Mouse (Mus musculus) liver, embryonic 14.5 days (tissue): ENCODE measurements around the gene Tmem260. TPM values are rescaled to one million over a fixed set of nuclear protein-coding genes. Genes with fewer than 3 reads are reported as not detected.

ENCODE experiments used
- ATAC-seq: fragments of 200-750 bp; cut with Nextera tagmentation; 2 replicates; pipeline ENCODE4 v1.8.0; 2017; ENCODE audit warnings: moderate number of reproducible peaks, mild to moderate bottlenecking, moderate library complexity; ENCODE audit not compliant: insufficient read depth
- DNase-seq, 3 experiments: peaks; one replicate each; pipeline ENCODE4 v3.0.0-alpha.2; 2012 to 2013; ENCODE audit warnings: low read depth in 3 of 3, low spot score in 3 of 3
- H3K27ac ChIP-seq: fragments of 300-500 bp; sonication (generic); 2 replicates; pipeline ENCODE4 v1.5.1; 2014; ENCODE audit warnings: moderate library complexity, mild to moderate bottlenecking, control low read depth, inconsistent platforms
- H3K27me3 ChIP-seq: fragments of 300-500 bp; sonication (generic); 2 replicates; pipeline ENCODE4 v1.6.1; 2014; ENCODE audit warnings: mild to moderate bottlenecking, low read length, moderate library complexity; ENCODE audit not compliant: control insufficient read depth, insufficient read depth
- H3K36me3 ChIP-seq: fragments of 300-500 bp; sonication (generic); replicated peaks from 2 replicates; pipeline ENCODE4 v1.6.1; 2014; ENCODE audit warnings: low read depth; ENCODE audit not compliant: control insufficient read depth, insufficient read depth
- H3K4me1 ChIP-seq, 2 experiments: fragments of 200-500 bp in 1 of 2; fragments of 300-500 bp in 1 of 2; sonication (generic) in 1 of 2; replicated peaks; 2 replicates each; pipeline ENCODE4 v1.6.1; 2012 to 2014; ENCODE audit warnings: antibody characterized with exemption in 1 of 2, inconsistent platforms in 1 of 2, low read length in 1 of 2; ENCODE audit not compliant: control insufficient read depth in 2 of 2, insufficient read depth in 2 of 2
- H3K4me2 ChIP-seq: fragments of 300-500 bp; sonication (generic); 2 replicates; pipeline ENCODE4 v1.6.1; 2014; ENCODE audit warnings: low read depth, mild to moderate bottlenecking, control low read depth, moderate library complexity
- H3K4me3 ChIP-seq, 2 experiments: fragments of 200-500 bp in 1 of 2; fragments of 300-500 bp in 1 of 2; sonication (generic) in 1 of 2; 2 replicates each; pipeline ENCODE4 v1.5.1; 2012 to 2014; ENCODE audit warnings: low read depth in 2 of 2, low read length in 2 of 2, mild to moderate bottlenecking in 2 of 2, control low read depth in 1 of 2, inconsistent platforms in 1 of 2, moderate library complexity in 1 of 2; ENCODE audit not compliant: insufficient read depth in 1 of 2
- H3K9ac ChIP-seq: fragments of 300-500 bp; sonication (generic); replicated peaks from 2 replicates; pipeline ENCODE4 v1.6.1; 2014; ENCODE audit warnings: mild to moderate bottlenecking, control low read depth, moderate library complexity
- H3K9me3 ChIP-seq: fragments of 300-500 bp; sonication (generic); 2 replicates; pipeline ENCODE4 v1.6.1; 2016; ENCODE audit warnings: low read length, mixed read lengths; ENCODE audit not compliant: control insufficient read depth
- CTCF ChIP-seq: IDR thresholded peaks from 2 replicates; pipeline ENCODE4 v1.5.1; 2016; ENCODE audit warnings: antibody characterized with exemption, low read depth, control low read depth
- EP300 ChIP-seq: IDR thresholded peaks from 2 replicates; pipeline ENCODE4 v1.6.1; 2016; ENCODE audit warnings: antibody characterized with exemption, low read depth
- WGBS: fragments of 180-500 bp; shearing (Covaris S2); extraction: QIAGEN DNeasy Blood & Tissue Kit; methylation state at CpG from one replicate; pipeline ENCODE4 v1.1.7; 2014; ENCODE audit not compliant: insufficient replicate concordance; 5-methylcytosine and 5-hydroxymethylcytosine counted together
- polyA plus RNA-seq, 2 experiments: library from polyadenylated mRNA; depleted of rRNA in 1 of 2; stranded (reverse) in 1 of 2; unstranded in 1 of 2; fragments of >200 nt; fragmentation: Nextera tagmentation in 1 of 2; extraction: Ambion mirVana in 1 of 2; gene quantifications; 2 replicates each; pipeline versions ENCODE4 v1.2.1 to v1.2.3; 2012 to 2014

Tmem260 gene
- polyA plus RNA-seq, 2 experiments = 4.0 to 6.1 TPM

DNA sequence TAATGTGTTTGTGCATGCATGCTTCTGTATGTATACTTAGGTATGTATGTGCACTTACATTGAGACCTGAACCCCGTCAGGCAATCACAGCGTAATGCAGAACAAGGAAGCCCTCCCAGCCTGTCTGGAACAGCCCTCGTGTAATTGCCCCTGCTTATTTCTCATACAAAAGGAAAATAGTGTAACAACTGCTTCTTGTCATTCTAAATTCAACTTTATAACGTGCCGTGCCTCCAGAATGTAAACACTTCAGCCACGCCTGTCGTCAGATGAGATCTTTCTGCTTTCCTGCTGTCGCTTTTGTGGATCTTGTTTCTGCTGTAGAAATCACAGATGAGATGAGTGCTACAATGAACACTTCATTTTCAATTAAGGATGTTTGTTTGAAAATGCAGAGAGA, 30.4 kb downstream of the Tmem260 start:
- Histone ChIP-seq H3K4me2 (no peak overlapping the region), H3K9me3 (no peaks in the 10 kb centered on the region), H3K27me3 (no peaks in the 10 kb centered on the region), H3K36me3 (no peaks in the 10 kb centered on the region), H3K9ac (no peak overlapping the region), H3K4me3 (no peak overlapping the region), H3K4me1 (peaks cover 0 to 9% of the 10 kb centered on the region in 2 experiments; a peak in 1 of 4 replicates), H3K27ac (no peak overlapping the region)
- DNase-seq = no peak
- WGBS = 76% methylated on average over 8 of the region's 8 CpGs
- ATAC-seq = no peak
- no peak for TF ChIP-seq EP300
- no peak for TF ChIP-seq CTCF

DNA sequence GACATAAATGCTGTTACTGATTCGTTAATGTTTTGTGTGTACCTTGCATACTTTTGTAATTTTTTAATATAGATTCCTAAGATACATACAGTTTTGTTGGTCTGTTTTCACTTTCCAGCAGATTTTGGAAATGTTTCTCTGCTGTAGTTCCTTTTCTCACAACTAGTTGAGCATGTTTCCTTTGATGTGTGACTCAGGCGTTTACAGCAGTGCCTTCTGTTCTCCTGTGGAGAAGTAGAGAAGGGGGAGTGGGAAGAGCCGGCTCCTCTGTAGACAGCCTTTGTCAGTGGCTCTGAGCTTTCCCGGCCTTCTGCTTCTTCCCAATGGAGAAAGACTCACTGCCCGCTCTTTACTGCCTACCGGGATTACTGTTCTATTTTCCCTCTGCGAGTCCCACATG, 35.7 kb downstream of the Tmem260 start:
- no peak overlapping the region for H3K9ac ChIP-seq
- H3K4me1 ChIP-seq = no peaks in the 10 kb centered on the region
- H3K36me3 ChIP-seq = no peaks in the 10 kb centered on the region
- ATAC-seq = no peak
- no peaks in the 10 kb centered on the region for H3K9me3 ChIP-seq
- no peaks in the 10 kb centered on the region for H3K27me3 ChIP-seq
- DNase-seq = no peak
- no peak overlapping the region for H3K4me2 ChIP-seq
- no peak overlapping the region for H3K4me3 ChIP-seq
- no peak overlapping the region for H3K27ac ChIP-seq
- 62% methylated on average over 7 of the region's 7 CpGs for WGBS
- no peak for TF ChIP-seq EP300
- no peak for TF ChIP-seq CTCF

DNA sequence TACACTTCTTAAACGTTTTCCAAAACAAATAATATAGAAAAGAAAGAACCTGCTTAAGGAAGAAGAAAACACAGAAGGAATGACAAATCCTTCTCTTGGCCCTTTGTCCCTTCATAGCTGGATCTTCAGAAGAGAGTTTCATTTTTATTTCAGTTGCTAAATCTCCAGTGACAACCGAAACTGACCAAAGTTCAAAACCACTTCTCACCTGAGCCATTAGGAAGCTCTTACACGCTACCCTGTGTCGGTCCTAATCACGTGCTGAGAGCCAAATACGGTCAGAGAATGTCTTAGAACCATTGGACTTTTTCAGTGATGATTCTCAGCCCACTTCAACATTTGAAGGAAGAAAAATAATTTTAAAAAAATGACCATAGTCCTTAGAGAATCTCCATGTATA, 36.8 kb downstream of the Tmem260 start:
- Histone ChIP-seq H3K36me3 (no peaks in the 10 kb centered on the region), H3K9ac (no peak overlapping the region), H3K4me1 (no peaks in the 10 kb centered on the region), H3K9me3 (no peaks in the 10 kb centered on the region), H3K4me3 (no peak overlapping the region), H3K27me3 (no peaks in the 10 kb centered on the region), H3K4me2 (no peak overlapping the region), H3K27ac (no peak overlapping the region)
- ATAC-seq (no peak), DNase-seq (no peak)
- no peak for TF ChIP-seq CTCF
- no peak for TF ChIP-seq EP300
- 74% methylated on average over 6 of the region's 6 CpGs for WGBS

DNA sequence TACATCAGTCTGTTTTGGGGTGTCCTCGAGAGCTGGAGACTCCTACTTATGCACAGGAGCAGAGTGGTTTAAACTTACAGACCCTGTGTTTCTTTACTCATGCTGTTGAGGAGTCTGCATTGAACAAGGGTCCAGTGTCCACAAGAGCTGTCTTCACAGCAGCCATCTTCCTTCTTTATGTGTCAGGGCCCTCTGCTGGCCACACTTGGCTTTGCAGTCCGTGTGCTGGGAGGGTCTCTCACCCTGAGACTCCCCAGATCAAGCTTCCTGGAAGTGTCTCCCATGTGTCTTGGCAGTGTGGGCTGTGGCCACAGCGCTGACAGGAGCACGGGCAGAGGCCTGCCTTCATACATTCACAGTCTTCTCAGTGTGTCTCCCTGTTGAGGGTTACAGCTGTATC, 48.0 kb downstream of the Tmem260 start:
- H3K9ac ChIP-seq = no peak overlapping the region
- no peak for ATAC-seq
- H3K27ac ChIP-seq = no peak overlapping the region
- no peaks in the 10 kb centered on the region for H3K9me3 ChIP-seq
- H3K4me1 ChIP-seq = no peaks in the 10 kb centered on the region
- H3K36me3 ChIP-seq = no peaks in the 10 kb centered on the region
- no peaks in the 10 kb centered on the region for H3K27me3 ChIP-seq
- H3K4me3 ChIP-seq = no peak overlapping the region
- TF ChIP-seq EP300 = no peak
- TF ChIP-seq CTCF = peak; percentile 84
- WGBS = 19% methylated on average over 4 of the region's 4 CpGs
- peak in 1 of 3 experiments; percentile 9 for DNase-seq
- no peak overlapping the region for H3K4me2 ChIP-seq

DNA sequence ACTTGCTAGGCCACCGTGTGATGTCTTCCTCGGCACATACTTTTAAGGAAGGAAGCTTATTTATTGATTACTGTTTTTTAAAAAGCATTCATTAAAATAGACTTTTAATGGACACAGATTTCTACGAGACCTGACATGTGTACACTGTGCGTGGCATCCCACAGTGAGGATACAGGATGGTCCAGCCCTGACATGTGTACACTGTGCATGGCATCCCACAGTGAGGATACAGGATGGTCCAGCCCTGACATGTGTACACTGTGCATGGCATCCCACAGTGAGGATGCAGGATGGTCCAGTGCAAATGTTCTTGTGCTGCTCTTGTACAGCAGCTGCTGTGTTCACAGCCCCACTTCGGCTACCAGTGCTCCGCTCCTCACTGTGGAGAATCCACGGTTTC, 56.6 kb downstream of the Tmem260 start:
- Histone ChIP-seq H3K4me1 (no peaks in the 10 kb centered on the region), H3K4me2 (no peak overlapping the region), H3K36me3 (no peaks in the 10 kb centered on the region), H3K9ac (no peak overlapping the region), H3K4me3 (no peak overlapping the region), H3K9me3 (no peaks in the 10 kb centered on the region), H3K27ac (no peak overlapping the region), H3K27me3 (no peaks in the 10 kb centered on the region)
- no peak for DNase-seq
- no peak for TF ChIP-seq EP300
- TF ChIP-seq CTCF = no peak
- 77% methylated on average over 7 of the region's 7 CpGs for WGBS
- no peak for ATAC-seq
